29 mouse cellular contexts compared by ENCODE assay signal in genomic region chr4:100735098-100735935, GRCm38 (mm10). TPM values are rescaled to one million over a fixed set of nuclear protein-coding genes. Genes with fewer than 3 reads are reported as not detected.
A peak's percentile ranks its signal among the peaks of the same experiment; 100 is the strongest.
DNase-seq lines count a peak whose midpoint lies in the region; ATAC-seq and TF ChIP-seq lines count a peak whose summit lies in the region.
"Had no signal": no experiment of that assay in that cellular context is flagged by ENCODE, and none has a peak within 500 bp of the region (broad histone marks: within the 10 kb centered on the region; RNA-seq: fewer than 3 reads in every experiment).

No protein-coding gene starts in this region.

- no peaks in the 10 kb centered on the region for H3K9me3 ChIP-seq in midbrain, embryonic 10.5 days (replicated peaks)
- H3K9me3 ChIP-seq in midbrain, embryonic 16.5 days (replicated peaks; ENCODE audit: control insufficient read depth, low read length, poor library complexity, severe bottlenecking) = no peaks in the 10 kb centered on the region
- H3K9me3 ChIP-seq in forebrain, embryonic 12.5 days = no peaks in the 10 kb centered on the region
- no peaks in the 10 kb centered on the region for H3K9me3 ChIP-seq in midbrain, embryonic 14.5 days (ENCODE audit: control insufficient read depth, low read length)
- H3K9me3 ChIP-seq: intestine, embryonic 15.5 days had no signal

- no peak for ATAC-seq in midbrain, embryonic 16.5 days
- ATAC-seq in forebrain, embryonic 12.5 days (ENCODE audit: low FRiP score) = 0 out of 2 replicates have a peak, but pooled peaks have one; percentile 65
- ATAC-seq in midbrain, embryonic 14.5 days (ENCODE audit: low FRiP score, low TSS enrichment) = peak; percentile 24; the same call in 1 of the 2 replicates
- ATAC-seq: activated CD4-positive, CD25-positive, alpha-beta regulatory T cell, adult 4 months; hindbrain, postnatal 0 days; intestine, embryonic 15.5 days had no signal

- no peak for TF ChIP-seq CTCF in brain, embryonic 14.5 days (IDR thresholded peaks at IDR 0.05; ENCODE audit: borderline replicate concordance, extremely low read depth, insufficient read depth, insufficient read length)

- no peak overlapping the region for H3K9ac ChIP-seq in midbrain, embryonic 16.5 days (ENCODE audit: low read depth, low read length)
- H3K9ac ChIP-seq in forebrain, embryonic 12.5 days = no peak overlapping the region
- H3K9ac ChIP-seq in midbrain, embryonic 14.5 days (replicated peaks; ENCODE audit: low read length) = no peak overlapping the region
- H3K9ac ChIP-seq: heart, embryonic 12.5 days; intestine, embryonic 15.5 days; liver, embryonic 14.5 days had no signal

- H3K36me3 ChIP-seq in midbrain, embryonic 10.5 days = no peaks in the 10 kb centered on the region
- no peaks in the 10 kb centered on the region for H3K36me3 ChIP-seq in midbrain, embryonic 16.5 days (ENCODE audit: control insufficient read depth, insufficient read depth, low read length)
- no peaks in the 10 kb centered on the region for H3K36me3 ChIP-seq in forebrain, embryonic 12.5 days (replicated peaks)
- H3K36me3 ChIP-seq in midbrain, embryonic 14.5 days (ENCODE audit: control insufficient read depth, insufficient read depth, low read length) = no peaks in the 10 kb centered on the region
- H3K36me3 ChIP-seq: heart, embryonic 12.5 days; intestine, embryonic 15.5 days had no signal

- 78% methylated on average over 9 of the region's 9 CpGs for WGBS in midbrain, embryonic 10.5 days
- WGBS in midbrain, embryonic 16.5 days = 52% methylated on average over 9 of the region's 9 CpGs
- WGBS in forebrain, embryonic 12.5 days = 41% methylated on average over 9 of the region's 9 CpGs
- WGBS in midbrain, embryonic 14.5 days = 51% methylated on average over 9 of the region's 9 CpGs

- peaks cover 17% of the 10 kb centered on the region for H3K4me1 ChIP-seq in midbrain, embryonic 10.5 days
- H3K4me1 ChIP-seq in midbrain, embryonic 16.5 days (ENCODE audit: control insufficient read depth, insufficient read depth, low read length) = peaks cover 5% of the 10 kb centered on the region; the same call in 1 of the 2 replicates
- H3K4me1 ChIP-seq in forebrain, embryonic 12.5 days = peaks cover 14% of the 10 kb centered on the region
- H3K4me1 ChIP-seq in midbrain, embryonic 14.5 days (ENCODE audit: control insufficient read depth, insufficient read depth, low read length) = 0 out of 2 replicates have a peak, but pooled peaks cover 5% of the 10 kb centered on the region
- H3K4me1 ChIP-seq: heart, embryonic 12.5 days; intestine, embryonic 15.5 days had no signal

- no peak overlapping the region for H3K4me3 ChIP-seq in midbrain, embryonic 10.5 days
- no peak overlapping the region for H3K4me3 ChIP-seq in midbrain, embryonic 16.5 days (ENCODE audit: low read depth, low read length)
- H3K4me3 ChIP-seq in forebrain, embryonic 12.5 days (replicated peaks) = no peak overlapping the region
- no peak overlapping the region for H3K4me3 ChIP-seq in midbrain, embryonic 14.5 days (replicated peaks; ENCODE audit: low read depth, low read length)
- H3K4me3 ChIP-seq: erythroblast, embryonic 14.5 days; gastrocnemius, adult 2 months; heart, embryonic 12.5 days; intestine, embryonic 15.5 days had no signal

- H3K4me2 ChIP-seq in midbrain, embryonic 16.5 days (ENCODE audit: low read length) = no peak overlapping the region
- no peak overlapping the region; the same call in 1 of the 2 replicates for H3K4me2 ChIP-seq in forebrain, embryonic 12.5 days
- no peak overlapping the region for H3K4me2 ChIP-seq in midbrain, embryonic 14.5 days (ENCODE audit: low read length)
- H3K4me2 ChIP-seq: heart, embryonic 12.5 days; intestine, embryonic 15.5 days had no signal

- no peaks in the 10 kb centered on the region for H3K27me3 ChIP-seq in midbrain, embryonic 10.5 days (ENCODE audit: low read depth, poor library complexity, severe bottlenecking)
- no peaks in the 10 kb centered on the region for H3K27me3 ChIP-seq in midbrain, embryonic 16.5 days (ENCODE audit: control insufficient read depth, insufficient read depth, low read depth, low read length)
- 0 out of 2 replicates have a peak, but pooled peaks cover 3% of the 10 kb centered on the region for H3K27me3 ChIP-seq in forebrain, embryonic 12.5 days
- no peaks in the 10 kb centered on the region for H3K27me3 ChIP-seq in midbrain, embryonic 14.5 days (ENCODE audit: control insufficient read depth, insufficient read depth, low read length)
- H3K27me3 ChIP-seq: heart, embryonic 12.5 days; intestine, embryonic 15.5 days had no signal

- DNase-seq in midbrain, embryonic 10.5 days (ENCODE audit: low spot score) = no peak
- DNase-seq in brain, embryonic 14.5 days (ENCODE audit: low read depth) = peak; percentile 55
- no peak for DNase-seq in midbrain, embryonic 14.5 days
- DNase-seq in kidney, adult 9 months = no peak
- DNase-seq: adrenal gland, adult 2 months; adrenal gland, postnatal 36 days; B cell, adult 2 months; cerebellum, adult 2 months; gastrocnemius, adult 2 months; gastrocnemius, postnatal 36 days; heart, adult 18-20 months; heart, postnatal 4 days; kidney, adult 2 months; layer of hippocampus, adult 9-11 months; liver; lung, adult 2 months; lung, postnatal 10 days; right cerebral cortex, postnatal 4 days; thymus, adult 2 months had no signal

- no peak for TF ChIP-seq POLR2A in brain, embryonic 14.5 days (IDR thresholded peaks at IDR 0.05; ENCODE audit: borderline replicate concordance, extremely low read depth, insufficient read depth, insufficient read length, poor library complexity, severe bottlenecking)

- 0 out of 2 replicates have a peak overlapping the region, but pooled peaks have one; percentile 25 for H3K27ac ChIP-seq in midbrain, embryonic 10.5 days (replicated peaks)
- H3K27ac ChIP-seq in midbrain, embryonic 16.5 days (ENCODE audit: low read length) = no peak overlapping the region
- H3K27ac ChIP-seq in forebrain, embryonic 12.5 days = peak overlapping the region; percentile 65
- 0 out of 2 replicates have a peak overlapping the region, but pooled peaks have one; percentile 26 for H3K27ac ChIP-seq in midbrain, embryonic 14.5 days (replicated peaks; ENCODE audit: low read depth, low read length)
- H3K27ac ChIP-seq: gastrocnemius, adult 2 months; hindbrain, postnatal 0 days; intestine, embryonic 15.5 days; kidney, postnatal 0 days; liver, embryonic 14.5 days; macrophage had no signal

RNA-seq across cellular contexts. Expression of gene Cachd1, which starts 41.2 kb away (rescaled TPM):
- 34.8 and 42.7 TPM in 2 replicates for polyA plus RNA-seq in midbrain, embryonic 10.5 days (2016; fragmentation: Nextera tagmentation; extraction: Ambion mirVana)
- 30.8 and 31.1 TPM in 2 replicates for polyA plus RNA-seq in midbrain, embryonic 16.5 days (2015; fragmentation: Nextera tagmentation; extraction: Ambion mirVana)
- 111 and 150 TPM in 2 replicates for polyA plus RNA-seq in brain, embryonic 14.5 days (2012; rRNA removed)
- 28.8 and 39.6 TPM in 2 replicates for polyA plus RNA-seq in forebrain, embryonic 12.5 days (2016; fragmentation: Nextera tagmentation; extraction: Ambion mirVana)
- 50.0 TPM in 2 replicates for polyA plus RNA-seq in midbrain, embryonic 14.5 days (2014; fragmentation: Nextera tagmentation; extraction: Ambion mirVana)
- polyA plus RNA-seq: activated CD4-positive, CD25-positive, alpha-beta regulatory T cell, adult 4 months; macrophage had no signal
